Mouse (Mus musculus) retina, embryonic 14.5 days (tissue): ENCODE results near the gene Postn.

Experiments used
- DNase-seq: peaks from one replicate; pipeline ENCODE4 v3.0.0-alpha.2; 2015; ENCODE audit warnings: low spot score

Gene Postn

GRCm38 (mm10) chr3:54420189-54420928, 59.5 kb downstream of the Postn start:
- no peak for DNase-seq

GRCm38 (mm10) chr3:54420983-54421382, 60.1 kb downstream of the Postn start:
- no peak for DNase-seq

- DNase-seq: no peak
These were observed 60.8 kb downstream of the Postn start for GRCm38 (mm10) chr3:54421666-54422065.

- no peak for DNase-seq
These were observed 63.2 kb downstream of the Postn start for GRCm38 (mm10) chr3:54424146-54424545.

- DNase-seq: no peak
These were observed 70.8 kb downstream of the Postn start for GRCm38 (mm10) chr3:54431663-54432062.

GRCm38 (mm10) chr3:54432167-54432566, 71.3 kb downstream of the Postn start:
- no peak for DNase-seq

- no peak for DNase-seq
These were observed 71.7 kb downstream of the Postn start for GRCm38 (mm10) chr3:54432605-54433004.

- DNase-seq: no peak
These were observed 73.7 kb downstream of the Postn start for GRCm38 (mm10) chr3:54434571-54434970.

- DNase-seq: no peak
These were observed 75.6 kb downstream of the Postn start for GRCm38 (mm10) chr3:54436373-54436964.
